Mouse (Mus musculus) C2C12 (cell line): ENCODE data around the gene Stk16.

Experiments used
- CTCF ChIP-seq: IDR thresholded peaks from one replicate; pipeline ENCODE4 v1.5.1; 2011; ENCODE audit not compliant: control insufficient read depth, insufficient read depth, insufficient read length
- MAX ChIP-seq: IDR thresholded peaks from one replicate; pipeline ENCODE4 v1.6.1; 2011; ENCODE audit warnings: mild to moderate bottlenecking, control low read depth
- MYOD1 ChIP-seq: IDR thresholded peaks from one replicate; pipeline ENCODE4 v1.6.1; 2011; ENCODE audit warnings: low read depth; ENCODE audit not compliant: control insufficient read depth, insufficient read length
- MYOG ChIP-seq: IDR thresholded peaks from one replicate; pipeline ENCODE4 v1.6.1; 2011; ENCODE audit not compliant: control insufficient read depth, insufficient read length; ENCODE audit errors: extremely low read depth
- USF1 ChIP-seq: IDR thresholded peaks from one replicate; pipeline ENCODE4 v1.6.1; 2011; ENCODE audit warnings: low read depth, mild to moderate bottlenecking, control low read depth, moderate library complexity

- TF ChIP-seq CTCF (no peak), USF1 (no peak), MAX (no peak), MYOD1 (no peak), MYOG (no peak)
These were observed 19.4 kb upstream of the Stk16 start for GRCm38 (mm10) chr1:75191258-75191621.
